Mouse (Mus musculus): ENCODE measurements around the gene Pgm2. TPM values are rescaled to one million over a fixed set of nuclear protein-coding genes. Genes with fewer than 3 reads are reported as not detected.

The Pgm2 gene
- polyA plus RNA-seq, 1 experiment from 2014 or later: 18.1 TPM

GRCm38 (mm10) chr5:64107596-64108289 lies 15.0 kb downstream of the Pgm2 start:
- H3K4me3 ChIP-seq (ENCODE audit: low read depth, low read length): no peak overlapping the region
- WGBS (ENCODE audit: insufficient replicate concordance): 89% methylated on average over 11 of the region's 11 CpGs
- no peak overlapping the region for H3K9ac ChIP-seq (ENCODE audit: low read depth, low read length)
- no peaks in the 10 kb centered on the region for H3K9me3 ChIP-seq (replicated peaks; ENCODE audit: control insufficient read depth, low read length)
- H3K27ac ChIP-seq (ENCODE audit: low read depth, low read length): no peak overlapping the region
- H3K4me2 ChIP-seq: no peak overlapping the region
- H3K36me3 ChIP-seq (ENCODE audit: control insufficient read depth, insufficient read depth, low read length): peaks cover 19% of the 10 kb centered on the region
- no peaks in the 10 kb centered on the region for H3K27me3 ChIP-seq (ENCODE audit: control insufficient read depth, insufficient read depth, low read length)
- ATAC-seq (replicated peaks; ENCODE audit: insufficient number of reproducible peaks, low FRiP score, low TSS enrichment): no peak
- H3K4me1 ChIP-seq (ENCODE audit: control insufficient read depth, insufficient read depth, low read length): no peaks in the 10 kb centered on the region

GRCm38 (mm10) chr5:64109217-64109616 lies 16.5 kb downstream of the Pgm2 start:
- no peaks in the 10 kb centered on the region for H3K9me3 ChIP-seq (replicated peaks; ENCODE audit: control insufficient read depth, low read length)
- peaks cover 23% of the 10 kb centered on the region for H3K36me3 ChIP-seq (ENCODE audit: control insufficient read depth, insufficient read depth, low read length)
- no peak overlapping the region for H3K4me3 ChIP-seq (ENCODE audit: low read depth, low read length)
- H3K4me2 ChIP-seq: no peak overlapping the region
- WGBS (ENCODE audit: insufficient replicate concordance): 52% methylated on average over 3 of the region's 3 CpGs
- no peak overlapping the region for H3K27ac ChIP-seq (ENCODE audit: low read depth, low read length)
- no peak overlapping the region for H3K9ac ChIP-seq (ENCODE audit: low read depth, low read length)
- no peak for ATAC-seq (replicated peaks; ENCODE audit: insufficient number of reproducible peaks, low FRiP score, low TSS enrichment)
- H3K27me3 ChIP-seq (ENCODE audit: control insufficient read depth, insufficient read depth, low read length): no peaks in the 10 kb centered on the region
- H3K4me1 ChIP-seq (ENCODE audit: control insufficient read depth, insufficient read depth, low read length): no peaks in the 10 kb centered on the region

- Histone ChIP-seq H3K9me3 (replicated peaks; ENCODE audit: control insufficient read depth, low read length) (peaks cover 8% of the 10 kb centered on the region), H3K4me2 (no peak overlapping the region), H3K4me3 (ENCODE audit: low read depth, low read length) (no peak overlapping the region), H3K4me1 (ENCODE audit: control insufficient read depth, insufficient read depth, low read length) (no peaks in the 10 kb centered on the region), H3K9ac (ENCODE audit: low read depth, low read length) (no peak overlapping the region), H3K27ac (ENCODE audit: low read depth, low read length) (no peak overlapping the region), H3K27me3 (ENCODE audit: control insufficient read depth, insufficient read depth, low read length) (no peaks in the 10 kb centered on the region), H3K36me3 (ENCODE audit: control insufficient read depth, insufficient read depth, low read length) (peaks cover 44% of the 10 kb centered on the region)
- whole genome bisulfite sequencing (ENCODE audit: insufficient replicate concordance): 68% methylated on average over 3 of the region's 3 CpGs
- no peak for ATAC-seq (replicated peaks; ENCODE audit: insufficient number of reproducible peaks, low FRiP score, low TSS enrichment)
Observed at GRCm38 (mm10) chr5:64112360-64112759, 19.6 kb downstream of the Pgm2 start.

- 88% methylated on average over 6 of the region's 6 CpGs for WGBS (ENCODE audit: insufficient replicate concordance)
- ATAC-seq (replicated peaks; ENCODE audit: insufficient number of reproducible peaks, low FRiP score, low TSS enrichment): no peak
- Histone ChIP-seq H3K9ac (ENCODE audit: low read depth, low read length) (no peak overlapping the region), H3K36me3 (ENCODE audit: control insufficient read depth, insufficient read depth, low read length) (peaks cover 33% of the 10 kb centered on the region), H3K4me2 (no peak overlapping the region), H3K27me3 (ENCODE audit: control insufficient read depth, insufficient read depth, low read length) (no peaks in the 10 kb centered on the region), H3K4me3 (ENCODE audit: low read depth, low read length) (no peak overlapping the region), H3K4me1 (ENCODE audit: control insufficient read depth, insufficient read depth, low read length) (no peaks in the 10 kb centered on the region), H3K9me3 (replicated peaks; ENCODE audit: control insufficient read depth, low read length) (peaks cover 8% of the 10 kb centered on the region), H3K27ac (ENCODE audit: low read depth, low read length) (no peak overlapping the region)
Observed at GRCm38 (mm10) chr5:64114210-64114609, 21.5 kb downstream of the Pgm2 start.

GRCm38 (mm10) chr5:64117191-64117590 lies 24.4 kb downstream of the Pgm2 start:
- no peaks in the 10 kb centered on the region for H3K27me3 ChIP-seq (ENCODE audit: control insufficient read depth, insufficient read depth, low read length)
- H3K27ac ChIP-seq (ENCODE audit: low read depth, low read length): no peak overlapping the region
- no peak for ATAC-seq (replicated peaks; ENCODE audit: insufficient number of reproducible peaks, low FRiP score, low TSS enrichment)
- H3K4me2 ChIP-seq: no peak overlapping the region
- no peaks in the 10 kb centered on the region for H3K4me1 ChIP-seq (ENCODE audit: control insufficient read depth, insufficient read depth, low read length)
- no peak overlapping the region for H3K9ac ChIP-seq (ENCODE audit: low read depth, low read length)
- H3K9me3 ChIP-seq (replicated peaks; ENCODE audit: control insufficient read depth, low read length): peaks cover 8% of the 10 kb centered on the region
- H3K4me3 ChIP-seq (ENCODE audit: low read depth, low read length): no peak overlapping the region
- peaks cover 31% of the 10 kb centered on the region for H3K36me3 ChIP-seq (ENCODE audit: control insufficient read depth, insufficient read depth, low read length)
- WGBS (ENCODE audit: insufficient replicate concordance): 85% methylated on average over 1 of the region's 1 CpGs

GRCm38 (mm10) chr5:64125783-64126182 lies 33.0 kb downstream of the Pgm2 start:
- Histone ChIP-seq H3K9me3 (replicated peaks; ENCODE audit: control insufficient read depth, low read length) (no peaks in the 10 kb centered on the region), H3K4me2 (no peak overlapping the region), H3K4me3 (ENCODE audit: low read depth, low read length) (no peak overlapping the region), H3K36me3 (ENCODE audit: control insufficient read depth, insufficient read depth, low read length) (no peaks in the 10 kb centered on the region; the same call in 1 of the 2 replicates), H3K4me1 (ENCODE audit: control insufficient read depth, insufficient read depth, low read length) (no peaks in the 10 kb centered on the region), H3K27ac (ENCODE audit: low read depth, low read length) (no peak overlapping the region), H3K27me3 (ENCODE audit: control insufficient read depth, insufficient read depth, low read length) (no peaks in the 10 kb centered on the region), H3K9ac (ENCODE audit: low read depth, low read length) (no peak overlapping the region)
- ATAC-seq (replicated peaks; ENCODE audit: insufficient number of reproducible peaks, low FRiP score, low TSS enrichment): no peak
- WGBS (ENCODE audit: insufficient replicate concordance): 76% methylated on average over 5 of the region's 5 CpGs

- Histone ChIP-seq H3K4me2 (no peak overlapping the region), H3K9me3 (replicated peaks; ENCODE audit: control insufficient read depth, low read length) (no peaks in the 10 kb centered on the region), H3K27me3 (ENCODE audit: control insufficient read depth, insufficient read depth, low read length) (no peaks in the 10 kb centered on the region), H3K4me3 (ENCODE audit: low read depth, low read length) (no peak overlapping the region), H3K4me1 (ENCODE audit: control insufficient read depth, insufficient read depth, low read length) (no peaks in the 10 kb centered on the region), H3K36me3 (ENCODE audit: control insufficient read depth, insufficient read depth, low read length) (no peaks in the 10 kb centered on the region; the same call in 1 of the 2 replicates), H3K9ac (ENCODE audit: low read depth, low read length) (no peak overlapping the region), H3K27ac (ENCODE audit: low read depth, low read length) (no peak overlapping the region)
- no peak for ATAC-seq (replicated peaks; ENCODE audit: insufficient number of reproducible peaks, low FRiP score, low TSS enrichment)
- 57% methylated on average over 5 of the region's 5 CpGs for WGBS (ENCODE audit: insufficient replicate concordance)
Observed at GRCm38 (mm10) chr5:64131550-64131949, 38.8 kb downstream of the Pgm2 start.

- Histone ChIP-seq H3K4me1 (ENCODE audit: control insufficient read depth, insufficient read depth, low read length) (no peaks in the 10 kb centered on the region), H3K9me3 (replicated peaks; ENCODE audit: control insufficient read depth, low read length) (no peaks in the 10 kb centered on the region), H3K4me3 (ENCODE audit: low read depth, low read length) (no peak overlapping the region), H3K27ac (ENCODE audit: low read depth, low read length) (no peak overlapping the region), H3K27me3 (ENCODE audit: control insufficient read depth, insufficient read depth, low read length) (no peaks in the 10 kb centered on the region), H3K9ac (ENCODE audit: low read depth, low read length) (no peak overlapping the region), H3K4me2 (no peak overlapping the region), H3K36me3 (ENCODE audit: control insufficient read depth, insufficient read depth, low read length) (no peaks in the 10 kb centered on the region; the same call in 1 of the 2 replicates)
- ATAC-seq (replicated peaks; ENCODE audit: insufficient number of reproducible peaks, low FRiP score, low TSS enrichment): no peak
- WGBS (ENCODE audit: insufficient replicate concordance): 83% methylated on average over 4 of the region's 4 CpGs
Observed at GRCm38 (mm10) chr5:64133901-64134300, 41.2 kb downstream of the Pgm2 start.

- 72% methylated on average over 5 of the region's 5 CpGs for WGBS (ENCODE audit: insufficient replicate concordance)
- Histone ChIP-seq H3K27ac (ENCODE audit: low read depth, low read length) (no peak overlapping the region), H3K36me3 (ENCODE audit: control insufficient read depth, insufficient read depth, low read length) (no peaks in the 10 kb centered on the region), H3K4me2 (no peak overlapping the region), H3K4me1 (ENCODE audit: control insufficient read depth, insufficient read depth, low read length) (no peaks in the 10 kb centered on the region), H3K27me3 (ENCODE audit: control insufficient read depth, insufficient read depth, low read length) (no peaks in the 10 kb centered on the region), H3K9ac (ENCODE audit: low read depth, low read length) (no peak overlapping the region), H3K9me3 (replicated peaks; ENCODE audit: control insufficient read depth, low read length) (no peaks in the 10 kb centered on the region), H3K4me3 (ENCODE audit: low read depth, low read length) (no peak overlapping the region)
- no peak for ATAC-seq (replicated peaks; ENCODE audit: insufficient number of reproducible peaks, low FRiP score, low TSS enrichment)
Observed at GRCm38 (mm10) chr5:64136325-64136724, 43.6 kb downstream of the Pgm2 start.
